Mouse (Mus musculus) MN1 (cell line): Measurements from ENCODE around the gene Stx1a.
"Not testable (repeated sequence)": the region's sequence is repeated elsewhere in the genome, so short reads cannot be mapped to it uniquely, and the experiment has no call there.

Experiments
- DNase-seq: peaks from one replicate; pipeline ENCODE4 v3.0.0-alpha.2; 2016; ENCODE audit warnings: low spot score

The Stx1a gene

DNA sequence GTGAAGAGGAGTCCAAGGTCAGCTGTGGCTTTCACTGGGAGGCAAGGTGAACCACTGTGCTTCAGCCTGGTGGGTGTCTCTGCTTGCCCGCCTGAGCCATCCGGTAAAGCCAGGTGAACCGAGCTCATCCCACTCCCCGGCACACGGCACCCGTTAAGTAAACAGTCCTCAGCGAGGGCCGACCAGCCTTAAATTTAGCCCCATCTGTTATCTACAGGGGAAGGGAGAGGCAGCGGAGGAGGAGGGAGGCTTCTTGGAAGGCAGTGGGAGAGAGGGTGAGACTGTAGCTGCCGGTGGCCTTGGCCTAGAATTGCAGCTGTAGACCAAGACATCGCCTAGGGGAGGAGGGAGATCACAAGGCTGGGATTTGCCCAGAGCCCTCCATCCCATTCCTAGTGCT is 17.5 kb downstream of the Stx1a start:
- no peak for DNase-seq

DNA sequence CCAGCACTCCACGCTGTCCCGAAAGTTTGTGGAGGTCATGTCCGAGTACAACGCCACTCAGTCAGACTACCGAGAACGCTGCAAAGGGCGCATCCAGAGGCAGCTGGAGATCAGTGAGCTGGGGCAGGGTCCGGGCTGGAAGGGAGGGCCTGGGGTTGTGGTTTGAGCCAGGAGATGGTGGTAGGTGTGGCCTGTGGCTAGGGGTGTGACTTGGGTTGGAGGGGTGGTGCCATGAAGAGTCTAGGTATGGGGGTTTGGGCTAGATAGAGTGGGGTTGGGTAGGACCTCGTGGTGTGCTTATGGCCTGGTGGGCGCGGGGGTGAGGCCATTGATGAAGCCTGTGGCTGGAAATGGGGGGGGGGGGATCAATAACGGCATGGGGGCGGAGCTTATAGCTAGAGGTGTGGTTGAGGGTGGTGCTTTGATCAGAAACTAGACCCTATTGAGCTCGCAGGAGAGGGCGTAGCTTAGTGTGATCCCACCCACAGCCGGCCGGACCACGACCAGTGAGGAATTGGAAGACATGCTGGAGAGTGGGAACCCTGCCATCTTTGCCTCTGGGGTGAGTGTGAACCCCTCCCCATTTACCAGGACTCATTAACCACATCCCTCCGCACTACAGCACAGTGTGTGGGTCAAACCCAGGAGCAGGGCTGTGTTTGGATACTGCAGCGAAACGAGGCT is 19.0 kb downstream of the Stx1a start:
- no peak for DNase-seq

DNA sequence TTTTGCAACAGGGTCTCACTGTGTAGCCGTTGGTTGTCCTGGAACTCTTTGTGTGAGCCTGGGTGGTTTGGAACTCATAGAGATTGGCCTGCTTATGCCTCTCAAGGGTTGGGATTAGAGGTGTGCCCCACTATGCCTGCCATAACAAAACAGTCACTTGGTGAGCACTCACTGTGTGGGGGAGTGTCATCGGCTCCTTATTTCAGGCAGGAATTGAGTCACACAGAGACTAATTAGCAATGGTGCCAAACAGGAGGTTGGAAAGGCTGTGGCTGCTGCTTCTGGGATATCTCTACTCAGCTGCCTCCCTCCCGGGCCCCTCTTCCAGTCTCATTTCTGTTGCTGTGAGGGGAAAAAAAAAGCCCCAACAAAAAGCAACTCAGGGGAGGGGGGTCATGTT is 21.3 kb downstream of the Stx1a start:
- no peak for DNase-seq

DNA sequence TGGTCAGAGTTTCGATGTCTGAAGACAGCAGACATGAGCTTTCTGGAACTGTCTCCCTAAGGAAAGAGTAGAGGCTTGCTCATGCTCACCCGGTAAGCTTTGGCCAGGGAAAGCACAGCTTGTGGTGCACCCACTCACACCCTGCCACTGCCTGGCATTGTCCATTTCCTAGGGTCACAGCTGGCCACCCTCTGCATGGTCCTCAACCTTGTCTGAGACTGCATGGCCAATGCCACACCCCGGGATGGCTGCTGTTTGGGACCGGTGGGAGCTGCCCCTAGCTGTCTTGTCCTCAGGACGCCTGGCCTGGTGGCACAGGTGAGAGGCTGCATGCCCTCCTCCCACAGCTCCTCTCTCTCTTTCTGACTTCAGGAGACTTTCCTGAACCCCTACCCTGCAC is 25.3 kb downstream of the Stx1a start:
- no peak for DNase-seq

DNA sequence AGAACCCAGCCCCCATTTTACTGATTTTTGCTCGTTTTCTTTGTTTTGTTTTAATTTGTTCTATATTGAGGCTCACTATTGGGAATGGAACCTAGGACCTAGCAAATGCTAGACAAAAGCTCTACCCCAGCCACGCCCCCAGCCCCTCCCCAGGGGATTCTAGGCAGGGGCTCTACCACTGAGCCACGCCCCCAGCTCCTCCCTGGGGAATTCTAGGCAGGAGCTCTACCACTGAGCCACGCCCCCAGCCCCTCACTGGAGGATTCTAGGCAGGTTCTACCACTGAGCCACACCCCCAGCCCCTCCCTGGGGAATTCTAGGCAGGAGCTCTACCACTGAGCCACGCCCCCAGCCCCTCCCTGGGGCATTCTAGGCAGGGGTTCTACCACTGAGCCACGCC is 26.0 kb downstream of the Stx1a start:
- DNase-seq, result not testable (repeated sequence)

GRCm38 (mm10) chr5:135053356-135053755 is 30.1 kb downstream of the Stx1a start:
- no peak for DNase-seq

GRCm38 (mm10) chr5:135063629-135064381 is 40.5 kb downstream of the Stx1a start, which contains the start of gene Dnajc30:
TSS of gene Dnajc30 (plus strand) at chr5:135064202.
- peak; percentile 100 for DNase-seq

DNA sequence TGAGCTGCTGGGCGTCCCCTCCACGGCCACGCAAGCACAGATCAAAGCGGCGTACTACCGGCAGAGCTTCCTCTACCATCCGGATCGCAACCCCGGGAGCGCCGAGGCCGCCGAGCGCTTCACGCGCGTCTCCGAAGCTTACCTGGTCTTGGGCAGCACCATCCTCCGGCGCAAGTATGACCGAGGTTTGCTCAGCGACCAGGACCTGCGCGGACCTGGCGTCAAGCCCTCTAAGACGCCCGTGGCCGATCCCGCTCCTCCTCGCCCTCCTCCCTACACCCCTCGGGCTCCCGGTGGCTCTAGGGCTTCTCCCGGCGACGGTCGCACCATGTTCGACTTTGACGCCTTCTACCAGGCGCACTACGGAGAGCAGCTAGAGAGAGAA is 41.1 kb downstream of the Stx1a start:
- DNase-seq, result no peak

- not testable (repeated sequence) for DNase-seq
Measured at GRCm38 (mm10) chr5:135064909-135065446, 41.7 kb downstream of the Stx1a start, which contains the start of gene Bud23. TSS of gene Bud23 (minus strand) at chr5:135064959.

DNA sequence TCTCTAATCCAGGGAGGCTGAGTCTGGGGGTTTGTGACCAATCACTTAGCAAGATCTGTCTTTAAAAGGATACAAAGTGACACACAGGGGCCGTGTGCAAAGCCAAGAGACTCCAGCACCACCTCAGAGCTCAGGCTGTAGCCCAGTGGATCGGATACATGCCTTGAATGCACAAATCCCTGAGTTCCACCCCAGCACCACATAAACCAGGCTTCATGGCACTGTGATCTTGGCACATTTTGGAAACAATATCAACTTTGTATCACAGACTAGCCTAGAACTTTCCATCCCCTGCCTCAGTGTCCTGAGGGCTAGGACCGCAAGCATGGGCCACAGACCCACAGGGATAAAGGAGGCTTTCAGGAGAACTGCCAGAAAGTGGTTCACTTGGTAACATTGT is 42.7 kb downstream of the Stx1a start:
- no peak for DNase-seq

DNA sequence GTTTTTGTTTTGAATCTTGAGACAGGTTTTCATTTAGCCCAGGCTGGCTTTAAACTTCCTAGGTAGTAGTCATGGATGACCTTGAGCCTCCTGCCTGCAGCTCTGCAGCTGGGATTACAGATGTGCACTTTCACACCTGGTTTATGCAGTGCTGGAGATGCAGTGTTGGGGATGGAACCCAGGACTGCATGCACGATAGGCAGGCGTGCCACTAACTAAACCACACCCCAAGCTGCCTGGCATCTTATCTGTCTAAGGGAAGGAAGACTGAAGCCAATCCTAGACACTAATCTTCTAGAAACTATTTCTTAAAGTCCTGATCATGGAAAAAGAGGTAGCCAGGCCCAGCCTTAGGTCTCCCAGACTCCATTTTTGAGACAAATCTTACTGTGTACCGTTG is 47.2 kb downstream of the Stx1a start:
- DNase-seq, result no peak

GRCm38 (mm10) chr5:135072061-135072460 is 48.8 kb downstream of the Stx1a start:
- no peak for DNase-seq

- DNase-seq, result no peak
Measured at GRCm38 (mm10) chr5:135072720-135073119, 49.4 kb downstream of the Stx1a start.

- no peak for DNase-seq
Measured at GRCm38 (mm10) chr5:135073349-135074150, 50.3 kb downstream of the Stx1a start.

DNA sequence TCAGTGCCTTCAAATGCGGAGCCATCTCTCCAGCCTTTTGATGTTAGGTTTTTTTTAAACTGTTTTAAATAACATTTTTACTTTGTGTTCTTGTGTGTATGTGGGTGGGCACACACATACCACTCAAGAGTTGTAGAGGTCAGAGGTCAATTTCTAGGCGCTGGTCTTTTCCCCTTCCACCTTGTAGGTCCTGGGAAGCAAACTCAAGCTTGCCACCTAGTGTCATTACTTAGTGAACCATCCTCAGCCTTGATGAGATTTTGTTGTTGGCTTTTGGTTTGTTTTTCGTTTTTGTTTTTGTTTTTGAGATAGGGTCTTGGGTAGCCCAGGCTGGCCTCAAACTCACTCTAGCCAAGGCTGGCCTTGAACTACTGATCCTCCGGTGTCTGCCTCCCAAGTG is 52.4 kb downstream of the Stx1a start:
- DNase-seq, result no peak

DNA sequence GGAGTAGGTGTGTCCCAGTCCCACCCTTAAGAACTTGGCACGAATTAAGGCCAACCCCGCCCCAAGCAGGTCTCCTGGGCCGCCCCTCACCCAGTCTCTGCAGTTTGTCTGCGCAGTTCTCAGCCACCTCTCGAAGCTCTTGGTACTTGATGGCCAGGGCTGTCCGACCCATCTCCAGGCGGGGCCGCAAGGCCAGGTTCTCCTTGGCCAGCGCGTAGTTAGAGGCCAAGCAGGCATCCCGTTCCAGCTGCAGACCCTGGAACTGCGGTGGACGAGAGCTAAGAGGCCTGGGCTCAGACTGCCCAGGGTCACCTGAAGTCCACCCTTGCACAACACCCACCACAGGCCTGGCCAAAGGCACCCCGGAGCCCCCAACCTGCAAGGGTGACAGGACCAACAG is 53.1 kb downstream of the Stx1a start:
- no peak for DNase-seq

GRCm38 (mm10) chr5:135076931-135077505 is 53.7 kb downstream of the Stx1a start:
- DNase-seq, result peak; percentile 43

GRCm38 (mm10) chr5:135077564-135078481 is 54.5 kb downstream of the Stx1a start, which contains the start of gene Vps37d:
TSS of gene Vps37d (minus strand) at chr5:135078266.
- DNase-seq, result peak; percentile 96

DNA sequence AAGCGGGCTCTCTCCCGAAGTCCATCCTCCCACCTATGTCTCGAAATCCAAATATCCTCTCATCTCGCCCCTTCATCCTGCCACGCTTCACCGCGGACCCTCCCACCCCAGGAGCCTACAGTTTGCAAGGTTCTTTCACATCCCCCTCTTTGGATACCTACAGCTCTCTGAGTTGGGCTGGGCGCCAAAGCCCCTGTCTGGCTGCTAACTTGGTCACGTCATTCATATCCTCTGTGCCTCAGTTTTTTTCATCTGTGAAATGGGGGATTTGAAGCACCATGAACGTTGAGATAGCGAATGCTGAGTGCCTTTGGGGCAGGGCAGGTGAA is 55.2 kb downstream of the Stx1a start:
- DNase-seq, result no peak

DNA sequence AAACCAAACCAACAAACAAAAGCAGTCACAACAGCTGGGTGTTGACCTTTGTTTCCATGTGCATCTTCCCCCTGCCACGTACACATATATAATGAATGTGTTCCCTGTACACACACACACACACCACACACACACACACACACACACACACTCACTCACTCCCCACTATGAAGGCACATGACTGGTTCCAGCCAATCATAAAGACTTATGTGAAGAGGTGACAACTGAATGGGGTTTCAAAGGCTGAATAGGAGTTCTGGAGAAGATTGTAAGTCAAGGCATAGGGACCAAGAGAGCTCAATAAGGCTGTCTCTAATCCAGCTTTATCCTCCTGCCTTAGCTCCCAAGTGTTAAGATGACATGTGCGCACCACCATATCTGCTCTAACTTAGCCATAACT is 56.3 kb downstream of the Stx1a start:
- DNase-seq, result no peak

DNA sequence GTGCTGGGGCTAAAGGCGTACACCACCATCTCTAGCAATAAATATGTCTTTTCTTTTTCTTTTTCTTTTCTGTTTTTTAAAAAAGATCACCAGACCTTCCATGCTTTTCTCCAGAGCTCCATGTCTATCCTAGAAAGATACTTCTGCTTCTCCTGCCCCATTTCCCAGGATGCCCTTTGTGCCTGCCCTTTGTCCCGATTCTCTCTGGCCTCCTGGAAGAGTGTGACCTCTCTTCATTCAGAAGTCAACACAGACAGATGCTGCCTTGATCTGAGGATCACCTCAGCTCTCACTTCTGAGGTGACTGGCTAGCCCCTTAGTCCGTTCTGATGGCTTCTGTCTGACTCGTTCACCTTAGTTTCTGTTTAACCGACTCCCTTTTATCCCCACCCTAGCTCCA is 57.3 kb downstream of the Stx1a start:
- no peak for DNase-seq
